Mouse (Mus musculus) cerebellum, adult (tissue): Measurements from ENCODE around the gene Cacng8.
"Not testable (repeated sequence)": the region's sequence is repeated elsewhere in the genome, so short reads cannot be mapped to it uniquely, and the experiment has no call there.

Experiments
- ATAC-seq: cut with Nextera tagmentation; 2 replicates; pipeline ENCODE4 v1.9.2; 2017; ENCODE audit warnings: mild to moderate bottlenecking, moderate library complexity, mixed read lengths; ENCODE audit not compliant: insufficient number of reproducible peaks, low FRiP score, low TSS enrichment

The Cacng8 gene

DNA sequence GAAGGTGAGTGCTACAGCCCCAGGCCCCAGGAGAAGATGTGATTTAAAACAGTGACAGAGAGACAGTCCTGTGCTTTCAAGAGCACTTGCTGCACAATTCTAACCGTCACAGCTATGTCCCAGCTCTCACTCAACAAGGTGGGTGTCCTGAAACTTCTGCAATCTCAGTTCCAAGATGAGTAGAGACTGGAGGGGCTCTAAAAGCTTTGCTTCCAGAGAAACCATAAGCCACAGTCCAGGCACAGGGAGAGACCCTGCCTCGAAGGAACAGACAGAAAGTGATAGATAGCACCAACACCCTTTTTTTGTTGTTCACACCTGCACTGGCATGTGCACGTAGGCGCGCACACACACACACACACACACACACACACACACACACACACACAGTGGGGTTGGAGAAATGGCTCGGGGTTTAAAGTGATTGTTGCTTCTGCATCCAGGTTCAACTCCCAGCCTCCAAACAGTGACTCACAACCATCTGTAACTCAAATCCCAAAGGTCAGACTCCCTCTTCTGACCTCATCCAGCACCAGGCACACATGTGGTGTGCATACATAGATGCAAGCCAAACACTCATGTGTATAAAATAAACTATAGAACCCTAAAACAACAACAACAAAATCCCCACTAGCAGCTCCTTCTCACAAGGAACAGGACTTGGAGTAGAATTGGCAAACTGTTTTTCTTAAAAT, 4.3 kb upstream of the Cacng8 start:
- ATAC-seq, result no peak

DNA sequence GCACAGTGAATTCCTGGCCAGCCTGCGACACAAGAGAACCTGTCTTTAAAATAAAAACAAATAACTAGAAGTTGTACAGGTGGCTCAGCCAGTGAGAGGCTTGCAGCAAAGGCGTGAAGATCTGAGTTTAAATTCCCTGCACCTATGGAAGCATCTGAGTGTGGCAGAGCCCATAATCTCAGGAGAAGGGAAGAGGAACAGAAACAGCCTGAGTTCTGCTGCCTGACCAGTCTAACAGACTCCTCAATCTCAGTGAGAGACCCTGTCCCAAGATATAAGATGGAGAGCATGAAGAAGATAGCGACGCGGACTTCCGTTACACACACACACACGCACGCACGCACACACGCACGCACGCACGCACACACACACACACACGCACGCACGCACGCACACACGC, 2.7 kb upstream of the Cacng8 start:
- ATAC-seq, result no peak

DNA sequence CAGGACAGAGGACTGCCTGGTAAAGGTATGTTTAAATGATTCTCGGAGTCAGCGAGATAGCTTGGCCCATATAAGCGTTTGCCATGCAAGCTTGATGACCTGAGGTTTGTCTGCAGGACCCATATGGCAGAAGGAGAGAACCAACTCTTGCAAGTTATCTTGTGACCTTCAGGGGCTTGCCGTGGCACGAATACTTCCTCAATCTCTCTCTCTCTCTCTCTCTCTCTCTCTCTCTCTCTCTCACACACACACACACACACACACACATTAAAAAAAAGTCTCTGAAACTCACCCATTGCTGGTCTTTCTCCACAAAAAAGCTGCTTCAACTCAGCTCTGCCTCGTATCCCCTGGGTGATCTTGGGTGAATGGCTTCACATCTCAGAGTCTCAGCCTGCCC, 1.6 kb upstream of the Cacng8 start:
- ATAC-seq, result no peak

DNA sequence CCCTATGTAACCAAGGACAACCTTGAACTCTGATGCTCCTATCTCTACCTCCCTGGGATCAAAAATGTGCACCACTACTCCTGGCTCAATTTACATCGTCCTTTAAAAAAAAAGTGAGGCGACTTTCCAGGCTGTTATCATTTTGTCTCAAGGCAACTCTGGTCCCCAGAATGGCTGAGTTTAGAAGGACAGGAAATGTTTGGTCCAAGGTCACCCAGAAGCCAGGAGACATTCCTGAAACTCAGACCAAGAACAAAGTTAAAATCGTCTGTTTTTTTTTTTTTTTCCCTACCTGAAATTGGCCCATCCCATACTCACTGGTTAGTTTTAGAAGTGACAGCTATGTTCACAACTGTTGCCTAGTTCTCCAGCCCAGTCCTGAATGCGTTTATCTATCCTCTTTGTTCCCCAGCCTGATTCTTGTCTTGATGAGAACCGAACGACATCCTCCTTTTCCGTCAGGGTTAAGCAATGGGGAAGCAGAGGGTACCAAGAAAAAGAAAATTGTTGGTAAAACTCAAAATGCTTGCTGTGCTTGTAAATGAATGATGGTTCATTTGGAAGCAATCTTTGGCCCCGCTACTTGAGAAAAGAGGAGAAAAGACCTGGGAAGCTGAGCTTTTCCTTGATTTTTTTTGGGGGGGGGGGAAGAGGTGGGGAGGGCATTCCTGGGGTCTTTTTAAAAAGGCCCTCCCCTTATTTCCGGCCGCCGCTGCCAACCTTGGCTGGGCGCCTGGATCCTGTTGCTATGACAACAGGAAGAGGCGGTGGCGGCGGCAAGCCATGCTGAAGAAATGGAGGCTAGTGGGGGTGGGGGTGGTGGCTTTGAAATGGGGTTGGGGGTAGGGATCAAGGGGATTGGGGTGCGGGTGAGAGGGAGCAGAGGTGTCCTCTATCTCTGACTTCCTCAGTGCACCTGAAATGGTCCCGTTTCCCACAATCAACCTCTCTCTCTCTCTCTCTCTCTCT, 755 bp upstream of the Cacng8 start:
- ATAC-seq, result no peak

DNA sequence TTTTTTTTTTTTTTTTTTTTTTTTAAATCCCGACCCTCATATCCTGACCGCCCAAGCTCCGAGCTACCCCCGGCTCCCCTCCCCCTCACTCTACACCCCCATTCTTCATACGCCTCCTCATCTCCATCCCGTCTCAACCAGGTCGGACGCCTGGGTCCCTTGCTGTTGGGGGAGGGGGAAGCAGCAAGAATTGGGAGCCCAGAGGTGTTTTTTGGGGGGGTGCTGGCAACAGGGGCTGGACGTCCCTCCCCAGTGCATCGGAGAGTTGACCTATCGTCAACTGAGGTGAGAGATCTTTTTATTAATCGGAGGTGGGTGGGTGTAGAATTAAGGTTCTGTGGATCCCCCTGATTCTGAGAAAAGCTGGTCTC, 583 bp downstream of the Cacng8 start:
- ATAC-seq, result no peak

DNA sequence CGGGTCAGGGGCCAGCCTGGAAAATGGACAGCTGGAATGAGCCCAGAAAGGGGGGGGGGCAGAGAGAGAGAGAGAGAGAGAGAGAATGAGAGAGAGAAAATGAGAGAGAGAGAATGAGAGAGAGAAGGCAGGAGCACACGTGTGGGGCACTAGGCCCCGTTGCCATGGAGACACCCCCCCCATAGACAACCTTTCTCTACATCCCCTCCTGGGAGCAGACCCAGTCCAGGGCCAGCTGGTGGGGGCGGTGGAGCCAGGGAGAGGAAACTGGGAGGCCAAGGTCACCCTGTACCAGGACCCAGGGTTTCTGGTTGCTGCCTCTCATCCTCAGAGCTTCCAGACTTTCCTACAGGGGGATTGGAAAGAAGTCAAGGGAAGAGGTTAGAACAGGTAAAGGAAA, 1.3 kb downstream of the Cacng8 start:
- no peak for ATAC-seq

DNA sequence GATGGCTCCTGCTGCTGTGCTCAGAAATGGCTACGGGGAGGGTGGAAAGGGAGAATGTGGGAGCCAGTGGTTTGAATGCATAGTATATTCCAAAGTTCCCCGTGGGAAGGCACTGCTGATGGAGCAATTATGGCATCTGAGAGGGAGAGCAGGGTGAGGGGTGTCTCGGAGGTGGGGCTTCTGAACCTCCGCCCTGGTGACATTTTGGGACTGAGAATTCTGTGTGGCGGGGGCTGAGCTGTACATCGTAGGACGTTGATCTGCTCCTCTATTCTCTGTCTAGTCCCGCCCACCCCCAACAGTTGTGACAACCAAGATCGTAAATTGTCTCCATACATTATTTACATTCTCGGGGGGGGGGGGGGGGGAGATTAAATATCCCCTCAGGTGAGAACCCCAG, 6.9 kb downstream of the Cacng8 start:
- no peak for ATAC-seq

DNA sequence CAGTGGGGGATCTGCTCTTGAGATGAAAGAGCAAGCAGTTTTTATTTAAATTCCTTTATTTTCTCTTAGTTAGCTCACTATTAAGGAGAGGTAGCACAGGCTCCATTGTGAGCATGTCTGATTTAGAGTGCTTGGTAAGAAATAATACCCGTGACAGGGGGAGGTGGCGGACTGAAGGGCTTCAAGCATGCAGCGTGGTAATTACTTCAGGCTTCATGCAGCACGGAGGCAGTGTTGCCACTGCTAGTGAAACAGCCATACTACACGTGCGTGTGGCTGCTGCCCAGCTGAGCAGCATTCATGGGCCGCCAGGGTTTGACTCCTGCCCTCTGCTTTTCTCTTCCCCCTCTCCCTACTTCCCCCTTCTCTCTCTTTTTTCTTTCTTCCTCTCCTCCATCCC, 7.3 kb downstream of the Cacng8 start:
- no peak for ATAC-seq

DNA sequence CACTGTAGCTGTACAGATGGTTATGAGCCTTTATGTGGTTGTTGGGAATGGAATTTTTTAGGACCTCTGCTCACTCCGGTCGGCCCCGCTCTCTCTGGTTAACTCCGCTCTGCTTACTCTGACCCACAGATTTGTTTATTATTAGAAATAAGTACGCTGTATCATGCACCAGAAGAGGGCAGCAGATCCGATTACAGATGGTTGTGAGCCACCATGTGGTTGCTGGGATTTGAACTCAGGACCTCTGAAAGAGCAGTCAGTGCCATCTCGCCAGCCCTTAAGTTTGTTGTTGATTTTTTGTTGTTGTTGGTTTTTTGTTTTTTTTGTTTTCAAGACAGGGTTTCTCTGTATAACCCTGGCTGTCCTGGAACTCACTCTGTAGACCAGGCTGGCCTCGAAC, 7.9 kb downstream of the Cacng8 start:
- not testable (repeated sequence) for ATAC-seq

DNA sequence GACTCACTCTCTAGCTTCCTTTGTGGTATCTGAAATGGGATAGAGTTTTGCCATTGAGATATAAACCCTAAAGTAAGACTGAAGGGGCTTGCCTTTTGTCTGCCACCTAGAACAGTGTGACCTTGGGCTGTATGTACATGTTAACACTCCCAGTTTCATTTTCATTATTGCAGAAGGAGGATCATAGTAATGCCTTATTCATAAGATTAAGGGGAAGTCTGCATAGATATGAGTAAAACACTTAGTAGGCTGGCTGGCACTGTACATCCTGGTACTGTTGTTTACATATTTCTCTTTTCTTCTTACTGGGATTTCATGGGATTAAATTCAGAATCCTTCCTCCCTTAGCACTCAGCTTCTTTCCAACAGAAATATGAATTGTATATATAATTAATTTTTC, 9.5 kb downstream of the Cacng8 start:
- ATAC-seq, result no peak

DNA sequence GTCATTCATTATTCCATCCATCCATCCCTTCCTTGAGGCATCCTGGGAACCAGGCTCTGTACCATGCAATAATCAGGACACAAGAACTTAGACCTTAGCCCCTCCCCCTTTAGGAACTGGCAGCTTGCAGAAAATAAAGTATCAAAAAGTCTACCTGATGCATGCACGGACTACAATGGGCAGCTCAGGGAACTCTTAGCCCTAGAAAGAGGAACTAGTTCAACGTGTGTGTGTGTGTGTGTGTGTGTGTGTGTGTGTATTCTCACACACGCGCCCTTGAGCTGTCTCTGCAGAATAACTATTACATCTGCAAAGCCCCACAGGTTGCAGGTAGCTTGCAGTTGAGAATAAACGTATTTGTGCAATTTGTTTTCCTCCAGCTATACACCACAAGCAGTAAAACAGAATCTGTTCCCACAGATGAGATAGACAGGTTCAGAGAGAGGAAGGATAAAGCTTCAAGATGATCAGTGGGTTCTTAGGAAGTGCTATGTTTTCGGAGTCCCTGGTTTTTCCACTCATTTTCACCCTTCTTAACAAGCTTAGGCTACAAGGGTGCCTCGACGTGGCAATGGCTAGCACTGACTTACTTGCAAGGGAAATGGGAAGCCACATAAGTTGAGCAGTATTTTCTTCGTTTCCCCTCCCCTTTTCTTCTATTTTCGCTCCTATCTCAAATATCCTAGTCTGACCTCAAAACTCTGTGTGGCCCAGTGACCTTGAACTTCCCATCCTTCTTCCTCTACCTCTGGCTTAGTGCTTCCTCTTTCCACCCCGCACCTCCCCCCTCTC, 19.4 kb downstream of the Cacng8 start:
- no peak for ATAC-seq

DNA sequence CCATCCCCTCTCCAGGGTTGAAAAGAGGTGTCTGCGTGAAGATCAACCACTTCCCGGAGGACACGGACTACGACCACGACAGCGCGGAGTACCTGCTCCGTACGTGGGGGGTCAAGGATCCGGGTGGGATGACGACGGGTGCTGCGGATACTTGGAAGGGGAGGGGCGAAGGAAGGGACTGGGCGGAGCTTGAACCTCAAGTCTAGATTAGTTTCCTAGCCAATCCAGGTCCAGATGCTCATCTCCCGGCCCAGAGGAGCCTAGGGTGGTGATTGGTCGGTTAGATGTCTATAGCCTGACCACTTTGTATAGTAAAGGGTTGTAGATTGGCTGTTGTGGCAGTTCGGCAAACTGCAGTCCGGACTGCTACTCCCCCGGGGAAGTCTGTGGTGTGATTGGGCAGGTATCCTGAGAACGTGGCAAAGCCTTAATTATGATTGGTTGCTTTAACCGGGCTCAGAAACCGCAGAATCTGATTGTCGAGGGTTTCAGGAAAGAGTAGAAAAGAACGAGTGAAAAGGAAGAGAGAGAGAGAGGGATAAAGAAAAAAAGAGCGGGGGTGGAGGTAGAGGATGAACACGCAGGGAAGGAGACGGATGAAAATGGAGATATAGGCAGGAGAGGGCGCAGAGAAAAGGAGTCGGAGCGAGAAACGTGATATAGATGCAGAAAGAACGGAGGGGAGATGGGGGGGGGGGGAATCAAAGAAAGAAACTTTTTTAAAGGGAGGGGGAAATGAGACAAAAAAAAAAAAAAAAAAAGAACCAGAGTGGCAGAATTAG, 20.9 kb downstream of the Cacng8 start:
- peak; percentile 91 for ATAC-seq

DNA sequence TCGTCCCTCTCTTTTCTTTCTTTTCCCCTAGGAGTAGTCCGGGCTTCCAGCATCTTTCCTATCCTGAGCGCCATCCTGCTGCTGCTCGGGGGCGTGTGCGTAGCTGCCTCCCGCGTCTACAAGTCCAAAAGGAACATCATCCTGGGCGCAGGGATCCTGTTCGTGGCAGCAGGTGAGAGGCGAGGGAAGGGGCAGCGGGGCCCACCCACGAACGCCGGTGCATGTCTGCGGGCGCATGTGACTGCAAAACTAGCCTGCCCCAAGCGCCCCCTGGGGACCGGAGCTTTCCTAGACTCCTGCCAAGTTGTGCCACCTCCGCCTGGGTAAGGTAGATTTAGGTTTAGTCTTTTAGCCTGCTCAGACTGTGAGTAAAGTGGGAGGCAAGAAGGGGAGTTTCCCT, 21.6 kb downstream of the Cacng8 start:
- ATAC-seq, result no peak

DNA sequence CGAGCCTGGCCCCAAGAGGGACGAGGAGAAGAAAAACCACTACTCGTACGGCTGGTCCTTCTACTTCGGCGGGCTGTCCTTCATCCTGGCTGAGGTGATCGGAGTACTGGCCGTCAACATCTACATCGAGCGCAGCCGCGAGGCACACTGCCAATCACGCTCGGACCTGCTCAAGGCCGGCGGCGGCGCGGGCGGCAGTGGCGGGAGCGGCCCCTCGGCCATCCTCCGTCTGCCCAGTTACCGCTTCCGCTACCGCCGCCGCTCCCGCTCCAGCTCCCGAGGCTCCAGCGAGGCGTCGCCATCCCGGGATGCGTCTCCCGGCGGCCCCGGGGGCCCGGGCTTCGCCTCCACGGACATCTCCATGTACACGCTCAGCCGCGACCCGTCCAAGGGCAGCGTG, 24.4 kb downstream of the Cacng8 start:
- no peak for ATAC-seq

DNA sequence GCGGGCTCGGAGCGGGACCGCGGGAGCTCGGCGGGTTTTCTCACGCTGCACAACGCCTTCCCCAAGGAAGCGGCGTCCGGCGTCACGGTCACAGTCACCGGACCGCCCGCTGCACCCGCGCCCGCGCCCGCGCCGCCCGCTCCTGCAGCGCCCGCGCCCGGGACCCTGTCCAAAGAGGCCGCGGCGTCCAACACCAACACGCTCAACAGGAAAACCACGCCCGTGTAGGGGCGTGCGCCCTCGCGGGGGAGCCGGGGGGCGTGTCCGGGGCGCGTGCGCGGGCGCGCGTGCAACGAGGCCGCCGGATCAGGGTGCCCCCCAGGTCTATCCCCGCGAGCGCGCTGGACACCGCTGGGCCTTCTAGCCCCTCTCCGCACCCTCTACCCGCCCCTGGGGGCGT, 24.9 kb downstream of the Cacng8 start:
- no peak for ATAC-seq

DNA sequence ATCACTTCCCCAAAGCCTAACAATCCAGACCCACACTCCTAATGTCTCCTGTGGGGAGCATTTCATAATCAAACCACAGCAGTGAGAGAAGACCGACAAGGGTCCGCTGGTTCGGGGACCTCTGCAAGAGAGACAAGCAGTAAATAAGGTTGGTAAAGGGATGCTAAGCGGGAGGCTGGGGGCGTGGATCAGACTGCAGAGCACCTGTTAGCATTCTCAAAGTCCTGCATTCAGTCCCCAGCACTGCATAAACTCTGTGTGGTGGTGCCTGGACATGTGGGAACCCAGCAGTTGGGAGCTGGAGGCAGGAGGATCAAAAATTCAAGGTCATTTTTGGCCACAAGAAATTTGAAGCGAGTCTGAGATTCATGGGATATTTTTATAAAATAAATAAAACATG, 29.5 kb downstream of the Cacng8 start:
- no peak for ATAC-seq

DNA sequence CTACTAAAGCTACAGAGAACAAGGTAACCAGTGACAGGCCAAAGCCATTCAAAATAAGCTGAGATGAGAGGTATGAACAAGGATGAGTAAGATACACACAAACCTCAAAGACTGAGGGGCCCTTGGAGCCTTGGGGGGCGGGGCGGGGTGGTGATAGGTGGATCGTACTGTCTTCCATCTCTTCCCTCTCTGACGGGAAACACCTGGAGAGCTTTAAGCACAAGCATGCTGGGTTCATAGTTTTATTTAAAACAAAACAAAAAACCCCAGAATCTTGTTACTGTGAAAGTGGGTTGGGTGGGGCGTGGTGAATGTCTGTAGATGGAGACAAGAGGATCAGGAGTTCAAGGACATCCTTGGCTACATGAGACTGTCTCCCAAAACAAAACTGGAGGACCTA, 30.0 kb downstream of the Cacng8 start:
- no peak for ATAC-seq

DNA sequence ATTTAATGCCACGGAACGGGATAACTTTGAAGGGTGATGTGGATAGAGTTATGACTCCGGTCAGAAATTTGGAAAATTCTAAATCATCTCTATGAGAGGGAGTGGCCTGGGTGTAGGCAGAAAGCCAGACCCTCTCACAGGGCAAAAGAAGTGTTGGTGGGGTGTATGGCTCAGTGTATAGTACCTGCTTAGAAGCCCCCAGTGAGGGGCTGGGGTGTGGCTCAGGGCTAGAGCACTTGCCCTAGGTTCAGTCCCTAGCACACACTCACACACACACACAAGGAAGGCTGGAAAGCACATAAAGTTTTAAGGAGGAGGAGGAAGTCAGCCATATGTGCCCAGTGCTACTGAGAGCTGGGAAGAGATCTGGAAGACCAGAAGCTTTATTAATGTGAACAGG, 30.8 kb downstream of the Cacng8 start:
- no peak for ATAC-seq

DNA sequence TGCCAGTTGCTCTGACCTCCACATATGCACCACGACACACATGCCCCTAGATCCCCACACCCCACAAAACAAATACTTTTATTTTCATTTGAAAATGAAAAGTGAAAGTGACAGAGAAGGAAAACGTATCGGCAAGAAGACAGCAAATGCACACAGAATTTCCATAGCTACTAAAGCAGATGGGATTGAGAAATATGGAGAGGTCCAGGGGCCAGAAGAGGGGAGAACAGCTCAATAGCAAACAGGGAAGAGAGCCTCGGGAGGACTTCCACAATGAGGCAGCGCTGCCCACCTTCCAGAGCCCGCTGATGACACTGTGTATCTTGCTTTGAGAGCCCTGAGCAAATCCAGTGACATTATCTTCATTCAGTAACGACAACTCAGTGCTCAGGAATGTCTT, 31.6 kb downstream of the Cacng8 start:
- no peak for ATAC-seq

DNA sequence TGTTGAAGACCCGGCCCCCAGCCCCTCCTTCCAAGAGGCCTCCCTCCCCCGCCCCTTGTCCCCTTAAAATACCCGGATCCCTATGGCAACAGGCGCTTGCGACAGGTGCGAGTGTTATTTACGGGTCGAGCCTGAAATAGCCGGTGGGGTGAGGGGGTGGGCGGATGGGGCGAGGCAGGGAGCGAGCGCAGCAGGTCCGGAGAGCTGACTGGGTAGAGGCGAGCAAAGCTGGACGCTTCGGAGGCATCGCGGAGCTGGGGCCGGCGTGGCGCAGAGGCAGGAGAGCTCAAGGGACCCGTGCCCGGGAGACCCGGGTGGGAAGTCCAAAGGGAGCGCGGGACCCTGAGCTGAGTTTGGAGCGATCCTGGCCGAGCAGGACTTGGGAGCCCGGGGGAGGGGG, 32.9 kb downstream of the Cacng8 start:
- ATAC-seq, result no peak
